Mouse (Mus musculus) lung, adult 2 months (tissue): Measurements from ENCODE around the gene Snrpg. TPM values are rescaled to one million over a fixed set of nuclear protein-coding genes. Genes with fewer than 3 reads are reported as not detected.

Source experiments
- DNase-seq: peaks from one replicate; pipeline ENCODE4 v3.0.0; 2022
- H3K4me1 ChIP-seq: fragments of 200-500 bp; 2 replicates; pipeline ENCODE4 v1.6.1; 2011; ENCODE audit warnings: low read length; ENCODE audit not compliant: control insufficient read depth, insufficient read depth
- H3K4me3 ChIP-seq: fragments of 200-500 bp; replicated peaks from 2 replicates; pipeline ENCODE3; 2011; ENCODE audit warnings: low read depth, mild to moderate bottlenecking, control low read depth, low read length; ENCODE audit errors: extremely low read depth
- CTCF ChIP-seq: fragments of 200-500 bp; IDR thresholded peaks from 2 replicates; pipeline ENCODE4 v1.5.1; 2011; ENCODE audit warnings: mild to moderate bottlenecking, low read length, control low read depth; ENCODE audit not compliant: insufficient read depth
- POLR2A ChIP-seq: fragments of 200-500 bp; IDR thresholded peaks from 2 replicates; pipeline ENCODE4 v1.6.1; 2011; ENCODE audit warnings: low read depth, mild to moderate bottlenecking, control low read depth, low read length, borderline replicate concordance; ENCODE audit errors: extremely low read depth
- WGBS: fragments of 180-500 bp; shearing (Covaris S2); methylation state at CpG from one replicate; pipeline ENCODE4 v1.1.7; 2018; 5-methylcytosine and 5-hydroxymethylcytosine counted together
- polyA plus RNA-seq: library from polyadenylated mRNA; depleted of rRNA; stranded (reverse); fragments of >200 nt; gene quantifications from 2 replicates; pipeline ENCODE4 v1.2.3, GENCODE M21; 2012

Gene Snrpg
- polyA plus RNA-seq, 1 experiment, result 36.8 TPM

GRCm38 (mm10) chr6:86343656-86344055 is 27.4 kb upstream of the Snrpg start:
- TF ChIP-seq CTCF (no peak), POLR2A (no peak)
- DNase-seq, result no peak
- Histone ChIP-seq H3K4me1 (no peaks in the 10 kb centered on the region), H3K4me3 (no peak overlapping the region)
- WGBS, result 19% methylated on average over 7 of the region's 7 CpGs

GRCm38 (mm10) chr6:86346063-86346462 is 25.0 kb upstream of the Snrpg start:
- H3K4me3 ChIP-seq, result no peak overlapping the region
- DNase-seq, result no peak
- 61% methylated on average over 2 of the region's 2 CpGs for WGBS
- TF ChIP-seq POLR2A, result no peak
- no peaks in the 10 kb centered on the region for H3K4me1 ChIP-seq

GRCm38 (mm10) chr6:86349257-86349656 is 21.8 kb upstream of the Snrpg start:
- Histone ChIP-seq H3K4me1 (no peaks in the 10 kb centered on the region), H3K4me3 (no peak overlapping the region)
- TF ChIP-seq POLR2A (no peak), CTCF (peak; percentile 31; the same call in 1 of the 2 replicates)
- WGBS, result 37% methylated on average over 7 of the region's 7 CpGs
- no peak for DNase-seq

GRCm38 (mm10) chr6:86354948-86355347 is 16.2 kb upstream of the Snrpg start:
- Histone ChIP-seq H3K4me1 (no peaks in the 10 kb centered on the region), H3K4me3 (no peak overlapping the region)
- WGBS, result 68% methylated on average over 3 of the region's 3 CpGs
- DNase-seq, result no peak
- TF ChIP-seq POLR2A (no peak), CTCF (0 out of 2 replicates have a peak, but pooled peaks have one; percentile 7)

- TF ChIP-seq POLR2A, result no peak
- TF ChIP-seq CTCF, result no peak
- H3K4me1 ChIP-seq, result no peaks in the 10 kb centered on the region
- DNase-seq, result no peak
- H3K4me3 ChIP-seq, result no peak overlapping the region
- WGBS, result 56% methylated on average over 9 of the region's 9 CpGs
Observed at GRCm38 (mm10) chr6:86356956-86357355, 14.1 kb upstream of the Snrpg start.

GRCm38 (mm10) chr6:86360691-86361090 is 10.4 kb upstream of the Snrpg start:
- 57% methylated on average over 7 of the region's 7 CpGs for WGBS
- H3K4me3 ChIP-seq, result no peak overlapping the region
- TF ChIP-seq POLR2A, result no peak
- no peak for TF ChIP-seq CTCF
- DNase-seq, result no peak
- no peaks in the 10 kb centered on the region for H3K4me1 ChIP-seq

GRCm38 (mm10) chr6:86361373-86361772 is 9.7 kb upstream of the Snrpg start:
- 83% methylated on average over 7 of the region's 7 CpGs for WGBS
- Histone ChIP-seq H3K4me3 (no peak overlapping the region), H3K4me1 (0 out of 2 replicates have a peak, but pooled peaks cover 3% of the 10 kb centered on the region)
- no peak for DNase-seq
- no peak for TF ChIP-seq CTCF
- no peak for TF ChIP-seq POLR2A

- TF ChIP-seq CTCF (peak; percentile 66), POLR2A (no peak)
- Histone ChIP-seq H3K4me3 (peak overlapping the region; percentile 65), H3K4me1 (0 out of 2 replicates have a peak, but pooled peaks cover 3% of the 10 kb centered on the region)
- under 1% methylated on average over 17 of the region's 17 CpGs for WGBS
- peak; percentile 68 for DNase-seq
Observed at GRCm38 (mm10) chr6:86364442-86365141, 6.5 kb upstream of the Snrpg start.

- H3K4me1 ChIP-seq, result 0 out of 2 replicates have a peak, but pooled peaks cover 3% of the 10 kb centered on the region
- peak within 1 kb of the TSS; percentile 66 for H3K4me3 ChIP-seq
- TF ChIP-seq CTCF (peak; percentile 83), POLR2A (peak; percentile 62; the same call in 1 of the 2 replicates)
- WGBS, result under 1% methylated on average over 76 of the region's 76 CpGs
- peak; percentile 91 for DNase-seq
Observed at GRCm38 (mm10) chr6:86365371-86366124, 5.6 kb upstream of the Snrpg start, which contains the start of gene Fam136a. TSS of gene Fam136a (plus strand) at chr6:86365646.
